Mouse (Mus musculus) hindbrain, postnatal 0 days (tissue): ENCODE measurements around the gene Shroom3. TPM values are rescaled to one million over a fixed set of nuclear protein-coding genes. Genes with fewer than 3 reads are reported as not detected.

Experiments used
- ATAC-seq: fragments of 200-750 bp; cut with Nextera tagmentation; 2 replicates; pipeline ENCODE4 v1.8.0; 2017; ENCODE audit warnings: mild to moderate bottlenecking, moderate TSS enrichment, moderate library complexity
- DNase-seq: peaks from one replicate; pipeline ENCODE4 v3.0.0-alpha.2; 2015; ENCODE audit warnings: low spot score
- H3K27ac ChIP-seq: fragments of 300-500 bp; sonication (generic); 2 replicates; pipeline ENCODE4 v1.5.1; 2014; ENCODE audit warnings: mild to moderate bottlenecking
- H3K27me3 ChIP-seq: fragments of 300-500 bp; sonication (generic); 2 replicates; pipeline ENCODE4 v1.6.1; 2014; ENCODE audit warnings: low read length, mixed read lengths; ENCODE audit not compliant: insufficient read depth
- H3K36me3 ChIP-seq: fragments of 300-500 bp; sonication (generic); 2 replicates; pipeline ENCODE4 v1.6.1; 2014; ENCODE audit warnings: low read length, mixed read lengths; ENCODE audit not compliant: insufficient read depth
- H3K4me1 ChIP-seq: fragments of 300-500 bp; sonication (generic); 2 replicates; pipeline ENCODE4 v1.6.1; 2014; ENCODE audit warnings: antibody characterized with exemption, low read length, mixed read lengths; ENCODE audit not compliant: insufficient read depth
- H3K4me2 ChIP-seq: fragments of 300-500 bp; sonication (generic); 2 replicates; pipeline ENCODE4 v1.6.1; 2014; ENCODE audit warnings: low read depth, mild to moderate bottlenecking, low read length, moderate library complexity, mixed read lengths
- H3K4me3 ChIP-seq: fragments of 300-500 bp; sonication (generic); 2 replicates; pipeline ENCODE4 v1.5.1; 2014; ENCODE audit warnings: low read length
- H3K9ac ChIP-seq: fragments of 300-500 bp; sonication (generic); replicated peaks from 2 replicates; pipeline ENCODE4 v1.6.1; 2014; ENCODE audit warnings: mild to moderate bottlenecking, low read length, moderate library complexity, mixed read lengths
- H3K9me3 ChIP-seq: fragments of 300-500 bp; sonication (generic); 2 replicates; pipeline ENCODE4 v1.6.1; 2016; ENCODE audit warnings: low read length, mixed read lengths
- CTCF ChIP-seq: IDR thresholded peaks from 2 replicates; pipeline ENCODE4 v1.5.1; 2016; ENCODE audit warnings: antibody characterized with exemption, control low read depth, low read depth
- WGBS: fragments of 180-500 bp; shearing (Covaris S2); extraction: QIAGEN DNeasy Blood & Tissue Kit; methylation state at CpG from one replicate; pipeline ENCODE4 v1.1.7; 2014; 5-methylcytosine and 5-hydroxymethylcytosine counted together
- polyA plus RNA-seq: library from polyadenylated mRNA; unstranded; fragments of >200 nt; fragmentation: Nextera tagmentation; extraction: Ambion mirVana; gene quantifications from 2 replicates; pipeline ENCODE4 v1.2.1, GENCODE M21; 2015
- total RNA-seq: library from RNA; depleted of rRNA; stranded (reverse); fragments of >200 nt; gene quantifications from 2 replicates; pipeline ENCODE4 v1.2.3, GENCODE M21; 2014

Gene Shroom3
- total and polyA plus RNA-seq, 2 experiments from 2014 or later, result 1.1 to 9.7 TPM

DNA sequence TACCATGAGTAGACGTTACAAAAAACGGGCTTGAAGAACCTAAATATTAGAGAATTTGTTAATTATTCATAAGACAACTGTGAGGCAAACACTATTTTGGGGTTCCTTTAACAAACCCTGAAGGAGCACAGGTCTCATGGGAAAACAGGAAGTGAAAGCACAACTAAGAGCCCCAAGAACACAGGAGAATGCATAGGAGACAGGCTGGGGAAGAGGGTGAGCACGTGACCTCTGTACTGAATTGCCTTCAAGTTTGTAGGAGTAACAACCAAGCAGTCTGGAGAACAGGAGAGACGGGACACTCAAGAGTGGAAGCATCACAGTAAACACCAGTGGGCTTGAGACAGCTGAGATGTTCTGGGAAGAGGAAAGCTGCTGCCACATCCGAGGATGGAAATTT, 16.4 kb upstream of the Shroom3 start:
- H3K27ac ChIP-seq, result no peak overlapping the region
- no peak overlapping the region for H3K4me3 ChIP-seq
- H3K36me3 ChIP-seq, result no peaks in the 10 kb centered on the region
- no peak overlapping the region for H3K9ac ChIP-seq
- TF ChIP-seq CTCF, result no peak
- no peaks in the 10 kb centered on the region for H3K4me1 ChIP-seq
- ATAC-seq (no peak), DNase-seq (no peak)
- no peaks in the 10 kb centered on the region for H3K27me3 ChIP-seq
- 84% methylated on average over 5 of the region's 5 CpGs for WGBS
- H3K4me2 ChIP-seq, result no peak overlapping the region
- no peaks in the 10 kb centered on the region for H3K9me3 ChIP-seq

- Histone ChIP-seq H3K9ac (peak within 1 kb of the TSS; percentile 28; the same call in 1 of the 2 replicates), H3K9me3 (no peaks in the 10 kb centered on the region), H3K27ac (no peak within 1 kb of the TSS), H3K4me3 (peak within 1 kb of the TSS; percentile 42), H3K4me1 (no peaks in the 10 kb centered on the region), H3K36me3 (no peaks in the 10 kb centered on the region), H3K4me2 (peak within 1 kb of the TSS; percentile 79), H3K27me3 (no peaks in the 10 kb centered on the region)
- ATAC-seq (peak; percentile 93), DNase-seq (peak; percentile 90)
- TF ChIP-seq CTCF, result no peak
- 10% methylated on average over 53 of the region's 55 CpGs for WGBS
Observed at GRCm38 (mm10) chr5:92674859-92675573, 8.2 kb upstream of the Shroom3 start, which contains the start of gene Ccdc158. TSS of gene Ccdc158 (minus strand) at chr5:92675271.

DNA sequence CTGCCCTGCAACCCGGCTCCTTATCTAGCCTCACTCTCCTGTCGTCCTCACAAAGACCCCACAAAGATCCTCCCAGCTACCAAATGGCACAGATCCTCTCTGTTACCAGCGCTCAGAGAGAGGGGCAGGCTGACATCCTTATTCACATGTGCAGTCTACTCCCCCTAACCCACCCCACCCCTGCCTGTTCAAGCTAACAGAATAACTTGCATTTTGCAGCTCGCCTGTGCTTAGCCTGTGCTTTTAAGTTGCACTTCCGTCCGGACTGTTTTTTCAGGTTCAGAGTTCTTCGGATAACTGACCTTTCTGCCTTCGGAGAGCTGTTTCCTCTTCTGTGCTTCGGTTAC, 7.7 kb upstream of the Shroom3 start:
- no peak overlapping the region for H3K27ac ChIP-seq
- no peak for DNase-seq
- H3K27me3 ChIP-seq, result no peaks in the 10 kb centered on the region
- no peak overlapping the region; the same call in 1 of the 2 replicates for H3K9ac ChIP-seq
- H3K4me2 ChIP-seq, result peak overlapping the region; percentile 79
- no peak; the same call in 1 of the 2 replicates for ATAC-seq
- no peaks in the 10 kb centered on the region for H3K36me3 ChIP-seq
- no peaks in the 10 kb centered on the region for H3K4me1 ChIP-seq
- under 1% methylated on average over 9 of the region's 9 CpGs for WGBS
- peak overlapping the region; percentile 42 for H3K4me3 ChIP-seq
- no peaks in the 10 kb centered on the region for H3K9me3 ChIP-seq
- no peak for TF ChIP-seq CTCF

GRCm38 (mm10) chr5:92679441-92679840, 3.8 kb upstream of the Shroom3 start:
- Histone ChIP-seq H3K4me2 (no peak overlapping the region), H3K36me3 (no peaks in the 10 kb centered on the region), H3K27me3 (no peaks in the 10 kb centered on the region), H3K4me3 (no peak overlapping the region), H3K27ac (no peak overlapping the region), H3K9ac (no peak overlapping the region), H3K4me1 (no peaks in the 10 kb centered on the region; the same call in 1 of the 2 replicates), H3K9me3 (no peaks in the 10 kb centered on the region)
- DNase-seq, result peak; percentile 87
- TF ChIP-seq CTCF, result peak; percentile 77
- ATAC-seq, result no peak
- 22% methylated on average over 4 of the region's 4 CpGs for WGBS

DNA sequence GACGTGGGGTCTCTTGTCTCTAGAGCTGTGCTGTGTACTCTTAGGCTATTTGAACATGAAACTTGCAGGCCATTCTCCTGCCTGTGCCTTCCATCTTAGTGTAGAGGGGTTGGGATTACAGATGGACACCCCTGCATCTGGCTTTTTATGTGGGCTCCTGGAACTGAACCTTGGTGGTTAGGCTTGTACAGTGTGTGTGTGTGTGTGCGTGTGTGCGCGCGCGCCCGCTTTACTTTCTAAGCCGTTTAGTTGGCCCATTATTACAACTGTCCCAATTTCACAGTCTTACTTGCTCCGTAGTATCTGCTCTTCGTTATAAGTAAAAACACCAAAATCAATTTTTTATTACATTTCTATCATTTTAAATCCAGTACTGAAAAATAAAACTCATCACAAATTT, 1.4 kb upstream of the Shroom3 start:
- DNase-seq (no peak), ATAC-seq (no peak)
- H3K4me1 ChIP-seq, result no peaks in the 10 kb centered on the region; the same call in 1 of the 2 replicates
- TF ChIP-seq CTCF, result no peak
- H3K9ac ChIP-seq, result no peak overlapping the region
- H3K27ac ChIP-seq, result no peak overlapping the region
- H3K4me3 ChIP-seq, result no peak overlapping the region
- no peaks in the 10 kb centered on the region for H3K36me3 ChIP-seq
- WGBS, result 88% methylated on average over 10 of the region's 10 CpGs
- H3K27me3 ChIP-seq, result no peaks in the 10 kb centered on the region
- H3K4me2 ChIP-seq, result no peak overlapping the region
- no peaks in the 10 kb centered on the region for H3K9me3 ChIP-seq

- DNase-seq, result peak; percentile 49
Observed at GRCm38 (mm10) chr5:92682621-92683348, 450 bp upstream of the Shroom3 start.

More at GRCm38 (mm10) chr5:92682621-92683348, 450 bp upstream of the Shroom3 start:
- no peak for ATAC-seq
- H3K27me3 ChIP-seq, result no peaks in the 10 kb centered on the region
- peak overlapping the region; percentile 45; the same call in 1 of the 2 replicates for H3K27ac ChIP-seq
- no peaks in the 10 kb centered on the region for H3K9me3 ChIP-seq
- no peaks in the 10 kb centered on the region; the same call in 1 of the 2 replicates for H3K4me1 ChIP-seq
- WGBS, result 2% methylated on average over 39 of the region's 39 CpGs
- H3K9ac ChIP-seq, result peak overlapping the region; percentile 48
- peak overlapping the region; percentile 56 for H3K4me3 ChIP-seq
- H3K4me2 ChIP-seq, result peak overlapping the region; percentile 99
- TF ChIP-seq CTCF, result no peak
- H3K36me3 ChIP-seq, result no peaks in the 10 kb centered on the region
